Comparison of ENCODE assay signal across 8 mouse cellular contexts in genomic region chr8:122567361-122568108, GRCm38 (mm10). TPM values are rescaled to one million over a fixed set of nuclear protein-coding genes. Genes with fewer than 3 reads are reported as not detected.
A peak's percentile ranks its signal among the peaks of the same experiment; 100 is the strongest.
DNase-seq lines count a peak whose midpoint lies in the region; ATAC-seq and TF ChIP-seq lines count a peak whose summit lies in the region.

Cdt1 (plus strand) TSS chr8:122568015.

- peak within 1 kb of the TSS; percentile 95 for H3K4me3 ChIP-seq in C2C12 (ENCODE audit: insufficient read depth, poor library complexity, severe bottlenecking)
- H3K4me3 ChIP-seq in erythroblast, embryonic 14.5 days (replicated peaks), result peak within 1 kb of the TSS; percentile 82
- H3K4me3 ChIP-seq in heart, embryonic 13.5 days, result peak within 1 kb of the TSS; percentile 93
- H3K4me3 ChIP-seq in liver, embryonic 12.5 days, result peak within 1 kb of the TSS; percentile 98
- H3K4me3 ChIP-seq in stomach, embryonic 15.5 days (replicated peaks), result peak within 1 kb of the TSS; percentile 95

- peak; percentile 62; the same call in 1 of the 2 replicates for TF ChIP-seq POLR2A in brain, embryonic 14.5 days (IDR thresholded peaks at IDR 0.05; ENCODE audit: borderline replicate concordance, extremely low read depth, insufficient read depth, insufficient read length, poor library complexity, severe bottlenecking)

- TF ChIP-seq CTCF in C2C12 (IDR thresholded peaks at IDR 0.05; ENCODE audit: control insufficient read depth, insufficient read depth, insufficient read length), result no peak
- no peak for TF ChIP-seq CTCF in brain, embryonic 14.5 days (IDR thresholded peaks at IDR 0.05; ENCODE audit: borderline replicate concordance, extremely low read depth, insufficient read depth, insufficient read length)

- H3K79me3 ChIP-seq in C2C12 (ENCODE audit: low read depth), result peaks cover 31% of the 10 kb centered on the region

- H3K27ac ChIP-seq in heart, embryonic 13.5 days (replicated peaks), result peak within 1 kb of the TSS; percentile 94
- peak within 1 kb of the TSS; percentile 93 for H3K27ac ChIP-seq in liver, embryonic 12.5 days
- H3K27ac ChIP-seq in stomach, embryonic 15.5 days, result peak within 1 kb of the TSS; percentile 96

- H3K79me2 ChIP-seq in C2C12 (ENCODE audit: control insufficient read depth, insufficient read depth), result peaks cover 53% of the 10 kb centered on the region

- WGBS in heart, embryonic 13.5 days, result under 1% methylated on average over 62 of the region's 62 CpGs
- WGBS in liver, embryonic 12.5 days (ENCODE audit: insufficient replicate concordance), result under 1% methylated on average over 62 of the region's 62 CpGs
- WGBS in stomach, embryonic 15.5 days, result under 1% methylated on average over 62 of the region's 62 CpGs

- peak within 1 kb of the TSS; percentile 97 for H3K9ac ChIP-seq in heart, embryonic 13.5 days
- peak within 1 kb of the TSS; percentile 98 for H3K9ac ChIP-seq in liver, embryonic 12.5 days
- H3K9ac ChIP-seq in stomach, embryonic 15.5 days, result peak within 1 kb of the TSS; percentile 91

- H3K36me3 ChIP-seq in C2C12 (ENCODE audit: control insufficient read depth, insufficient read depth), result peaks cover 34% of the 10 kb centered on the region
- H3K36me3 ChIP-seq in erythroblast, embryonic 14.5 days (ENCODE audit: control insufficient read depth), result peaks cover 39% of the 10 kb centered on the region
- peaks cover 34% of the 10 kb centered on the region for H3K36me3 ChIP-seq in heart, embryonic 13.5 days
- peaks cover 37% of the 10 kb centered on the region for H3K36me3 ChIP-seq in liver, embryonic 12.5 days
- H3K36me3 ChIP-seq in stomach, embryonic 15.5 days, result peaks cover 33% of the 10 kb centered on the region

- H3ac ChIP-seq in C2C12 (ENCODE audit: control insufficient read depth, insufficient read length, low read depth), result peak within 1 kb of the TSS; percentile 94

- peaks cover 68% of the 10 kb centered on the region for H3K4me1 ChIP-seq in erythroblast, embryonic 14.5 days (ENCODE audit: control insufficient read depth)
- peaks cover 32% of the 10 kb centered on the region for H3K4me1 ChIP-seq in heart, embryonic 13.5 days
- peaks cover 56% of the 10 kb centered on the region for H3K4me1 ChIP-seq in liver, embryonic 12.5 days
- H3K4me1 ChIP-seq in stomach, embryonic 15.5 days, result peaks cover 22% of the 10 kb centered on the region

- ATAC-seq in heart, embryonic 13.5 days (ENCODE audit: extremely low read depth, insufficient number of reproducible peaks, low FRiP score, low TSS enrichment), result peak; percentile 92
- peak; percentile 94 for ATAC-seq in liver, embryonic 12.5 days
- peak; percentile 96 for ATAC-seq in stomach, embryonic 15.5 days (ENCODE audit: insufficient read depth, low FRiP score, low read depth)

- DNase-seq in brain, embryonic 14.5 days (ENCODE audit: low read depth), result peak; percentile 98
- DNase-seq in kidney, postnatal 10 days, result peak; percentile 97
- peak; percentile 91 to 94 for DNase-seq in natural killer cell, adult 2 months (ENCODE audit: low spot score in 2 of 2)

- H3K27me3 ChIP-seq in C2C12 (ENCODE audit: control insufficient read depth, insufficient read depth, insufficient read length), result no peaks in the 10 kb centered on the region
- no peaks in the 10 kb centered on the region; the same call in 1 of the 2 replicates for H3K27me3 ChIP-seq in erythroblast, embryonic 14.5 days (ENCODE audit: control insufficient read depth)
- no peaks in the 10 kb centered on the region for H3K27me3 ChIP-seq in heart, embryonic 13.5 days (replicated peaks)
- H3K27me3 ChIP-seq in liver, embryonic 12.5 days (replicated peaks), result no peaks in the 10 kb centered on the region
- no peaks in the 10 kb centered on the region for H3K27me3 ChIP-seq in stomach, embryonic 15.5 days (replicated peaks)

- H3K9me3 ChIP-seq in erythroblast, embryonic 14.5 days (ENCODE audit: control insufficient read depth, low read length), result no peaks in the 10 kb centered on the region; the same call in 1 of the 2 replicates
- H3K9me3 ChIP-seq in heart, embryonic 13.5 days, result no peaks in the 10 kb centered on the region
- no peaks in the 10 kb centered on the region for H3K9me3 ChIP-seq in liver, embryonic 12.5 days (replicated peaks)
- H3K9me3 ChIP-seq in stomach, embryonic 15.5 days, result no peaks in the 10 kb centered on the region

- H3K4me2 ChIP-seq in heart, embryonic 13.5 days, result peak within 1 kb of the TSS; percentile 83
- peak within 1 kb of the TSS; percentile 96 for H3K4me2 ChIP-seq in liver, embryonic 12.5 days
- H3K4me2 ChIP-seq in stomach, embryonic 15.5 days, result peak within 1 kb of the TSS; percentile 84

TF ChIP-seq in C2C12, 6 proteins besides CTCF, POLR2A, EP300 and RAD21:
- peak; percentile 10 for TF ChIP-seq USF1 (IDR thresholded peaks at IDR 0.05; ENCODE audit: low read depth)
- no peak for TF ChIP-seq FOSL1 (IDR thresholded peaks at IDR 0.05; ENCODE audit: insufficient read depth, low read length, poor library complexity, severe bottlenecking)
- no peak for TF ChIP-seq CEBPB (IDR thresholded peaks at IDR 0.05; ENCODE audit: low read depth)
- peak; percentile 27 for TF ChIP-seq MYOD1 (IDR thresholded peaks at IDR 0.05; ENCODE audit: control insufficient read depth, insufficient read length, low read depth)
- TF ChIP-seq MYOG (IDR thresholded peaks at IDR 0.05; ENCODE audit: control insufficient read depth, extremely low read depth, insufficient read length), result no peak
- peak; percentile 53 for TF ChIP-seq MAX (IDR thresholded peaks at IDR 0.05)

RNA-seq across cellular contexts. Expression of gene Cdt1, which starts in this region (rescaled TPM):
- polyA plus RNA-seq in C2C12 (2012; fragmentation: generic; extraction: Trizol), result 79.5 TPM
- 21.3 and 31.8 TPM in 2 replicates for polyA plus RNA-seq in brain, embryonic 14.5 days (2012; rRNA removed)
- polyA plus RNA-seq in erythroblast, embryonic 14.5 days (2012), result 94.9 and 97.5 TPM in 2 replicates
- polyA plus RNA-seq in heart, embryonic 13.5 days (2015; fragmentation: Nextera tagmentation; extraction: Ambion mirVana), result 31.0 and 34.6 TPM in 2 replicates
- polyA plus RNA-seq in liver, embryonic 12.5 days (2016; fragmentation: Nextera tagmentation; extraction: Ambion mirVana), result 65.7 and 66.8 TPM in 2 replicates
- polyA plus RNA-seq in stomach, embryonic 15.5 days (2015; fragmentation: Nextera tagmentation; extraction: Ambion mirVana), result 34.9 and 37.0 TPM in 2 replicates

Comparison
In these comparisons a context has a peak if more than half of its experiments do, and no peak if none do; other contexts are left out.
1. Peak in every context shown above with its lines: DNase-seq, ATAC-seq, H3K4me3 ChIP-seq and H3K27ac ChIP-seq.